Mouse (Mus musculus): ENCODE data around the gene Flrt1.
"Not testable (repeated sequence)": the region's sequence is repeated elsewhere in the genome, so short reads cannot be mapped to it uniquely, and the experiment has no call there.

Gene Flrt1

GRCm38 (mm10) chr19:7068661-7069531 lies 36.6 kb downstream of the Flrt1 start:
- no peak for DNase-seq (ENCODE audit: low spot score in 2 of 2)

GRCm38 (mm10) chr19:7068136-7068535 lies 37.4 kb downstream of the Flrt1 start:
- DNase-seq (ENCODE audit: low spot score in 2 of 2) = peak; percentile 73 to 92

- peak; percentile 39 to 43 for DNase-seq (ENCODE audit: low spot score in 2 of 2)
These were observed 38.0 kb downstream of the Flrt1 start for GRCm38 (mm10) chr19:7067344-7068050.

- DNase-seq (ENCODE audit: low spot score in 2 of 2) = no peak
These were observed 38.6 kb downstream of the Flrt1 start for GRCm38 (mm10) chr19:7066828-7067342.

- DNase-seq (ENCODE audit: low spot score in 2 of 2) = peak; percentile 29 to 57
These were observed 39.3 kb downstream of the Flrt1 start for GRCm38 (mm10) chr19:7066034-7066827.

- DNase-seq (ENCODE audit: low spot score in 2 of 2) = peak; percentile 81 to 91
These were observed 41.0 kb downstream of the Flrt1 start for GRCm38 (mm10) chr19:7064571-7064970.

- DNase-seq (ENCODE audit: low spot score in 2 of 2) = no peak
These were observed 42.6 kb downstream of the Flrt1 start for GRCm38 (mm10) chr19:7062916-7063315.

- no peak for DNase-seq (ENCODE audit: low spot score in 2 of 2)
These were observed 43.4 kb downstream of the Flrt1 start for GRCm38 (mm10) chr19:7062110-7062509.

GRCm38 (mm10) chr19:7058541-7058940 lies 47.0 kb downstream of the Flrt1 start:
- no peak for DNase-seq (ENCODE audit: low spot score in 2 of 2)

GRCm38 (mm10) chr19:7057722-7058207 lies 47.8 kb downstream of the Flrt1 start:
- DNase-seq (ENCODE audit: low spot score in 2 of 2) = peak in 1 of 2 experiments; percentile 85

GRCm38 (mm10) chr19:7057126-7057721 lies 48.3 kb downstream of the Flrt1 start:
- peak; percentile 56 to 61 for DNase-seq (ENCODE audit: low spot score in 2 of 2)

GRCm38 (mm10) chr19:7056248-7057087 lies 49.1 kb downstream of the Flrt1 start, which contains the start of gene Macrod1:
Gene Macrod1 (plus strand): TSS chr19:7056810.
- peak; percentile 63 to 81 for DNase-seq (ENCODE audit: low spot score in 2 of 2)

GRCm38 (mm10) chr19:7055173-7055572 lies 50.4 kb downstream of the Flrt1 start:
- DNase-seq (ENCODE audit: low spot score in 2 of 2) = no peak

GRCm38 (mm10) chr19:7054772-7055171 lies 50.8 kb downstream of the Flrt1 start:
- DNase-seq (ENCODE audit: low spot score in 2 of 2) = no peak

- DNase-seq (ENCODE audit: low spot score in 2 of 2) = not testable (repeated sequence)
These were observed 52.1 kb downstream of the Flrt1 start for GRCm38 (mm10) chr19:7053382-7053781.

- no peak for DNase-seq (ENCODE audit: low spot score in 2 of 2)
These were observed 60.8 kb downstream of the Flrt1 start for GRCm38 (mm10) chr19:7044706-7045105.

GRCm38 (mm10) chr19:7044279-7044678 lies 61.2 kb downstream of the Flrt1 start:
- DNase-seq (ENCODE audit: low spot score in 2 of 2) = no peak
